Mouse (Mus musculus) right cerebral cortex, postnatal 14 days (tissue): ENCODE data around the gene Dand5.
A peak's percentile ranks its signal among the peaks of the same experiment; 100 is the strongest.

Experiments
- DNase-seq: peaks from one replicate; pipeline ENCODE4 v3.0.0; 2022

Dand5 gene

DNA sequence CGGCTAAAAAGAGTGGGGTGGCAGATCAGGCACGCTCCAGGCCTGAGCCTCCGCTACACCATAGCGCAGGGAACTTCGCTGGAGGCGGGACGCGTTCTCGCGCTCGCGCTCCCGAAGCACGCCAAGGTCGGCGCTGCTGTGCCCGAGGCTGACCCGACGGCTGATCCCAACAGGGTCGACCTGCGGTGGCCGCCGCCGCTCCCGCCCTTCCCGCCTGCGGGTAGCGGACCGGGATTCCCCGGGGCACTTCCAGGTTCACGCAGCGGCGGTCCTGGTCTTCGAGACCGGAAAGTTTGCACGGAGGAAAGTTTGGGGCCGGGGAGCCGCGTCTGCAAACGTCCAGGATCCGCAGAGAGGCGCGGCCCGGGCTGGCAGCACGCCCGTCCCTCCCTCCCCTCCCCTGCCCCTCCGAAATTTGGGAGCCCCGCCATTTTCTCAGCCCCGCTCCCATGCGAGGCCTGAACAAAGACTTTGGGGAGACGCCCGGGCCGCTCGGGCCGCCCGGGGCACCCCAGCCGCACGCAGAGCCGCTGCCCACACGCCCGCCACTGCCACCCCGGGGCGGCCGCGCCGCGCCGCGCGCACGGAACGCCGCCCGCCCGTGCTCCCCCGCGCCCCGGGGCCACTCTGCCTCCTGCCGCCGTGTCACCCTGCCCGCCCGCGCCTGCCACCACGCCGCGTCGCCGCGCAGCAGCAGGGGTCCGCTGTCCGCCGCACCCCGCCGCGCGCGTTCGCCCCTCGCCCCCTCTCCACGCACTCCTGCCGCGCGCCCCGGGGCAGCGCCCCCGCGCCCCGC, 23.3 kb downstream of the Dand5 start:
- DNase-seq, result peak; percentile 66

GRCm38 (mm10) chr8:84798446-84799135, 24.0 kb downstream of the Dand5 start:
- no peak for DNase-seq

DNA sequence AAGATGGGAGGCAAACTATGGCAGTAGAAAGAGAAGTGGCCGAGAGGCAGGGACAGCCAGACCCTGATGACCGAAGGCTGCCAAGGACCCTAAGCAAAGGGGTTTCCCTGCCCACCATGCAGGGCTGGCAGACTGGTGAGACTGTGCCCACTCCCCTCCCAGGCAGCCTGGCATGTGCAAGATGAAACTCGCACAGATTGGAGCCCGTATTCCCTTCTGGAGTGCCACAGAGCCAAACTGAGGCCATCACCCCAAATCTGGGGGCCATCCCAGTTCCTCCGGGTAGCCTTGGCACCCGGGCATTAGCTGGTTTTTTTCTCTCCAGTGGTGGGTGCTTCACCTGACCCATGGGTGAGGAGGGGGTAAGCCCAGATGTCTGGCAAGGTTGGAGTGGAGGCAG, 24.7 kb downstream of the Dand5 start:
- no peak for DNase-seq

DNA sequence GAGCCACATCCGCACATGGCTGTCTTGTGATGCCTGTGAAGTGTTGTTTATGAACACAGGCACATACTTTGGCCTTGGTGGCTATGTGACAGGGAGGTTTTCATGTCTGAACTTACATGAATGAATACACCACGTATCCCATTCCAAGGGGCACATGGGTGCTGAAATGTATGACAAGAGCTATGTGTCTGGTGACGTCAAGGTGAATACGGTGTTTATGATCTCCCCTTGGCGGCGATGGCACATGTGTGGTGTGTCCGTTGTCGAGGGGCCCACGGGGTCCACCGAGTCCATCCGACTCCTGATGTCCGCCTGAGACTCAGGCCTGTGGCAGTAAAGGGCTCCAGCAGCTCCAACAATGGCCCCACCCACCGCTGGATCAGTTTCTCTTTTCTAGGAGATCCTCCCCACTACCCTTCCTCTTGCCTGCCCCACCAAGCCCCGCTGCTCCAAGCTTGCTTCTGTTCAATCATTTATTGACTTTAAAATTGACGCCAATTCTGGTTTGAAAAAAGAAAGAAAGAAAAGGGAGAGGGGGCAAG, 25.3 kb downstream of the Dand5 start:
- DNase-seq, result no peak

DNA sequence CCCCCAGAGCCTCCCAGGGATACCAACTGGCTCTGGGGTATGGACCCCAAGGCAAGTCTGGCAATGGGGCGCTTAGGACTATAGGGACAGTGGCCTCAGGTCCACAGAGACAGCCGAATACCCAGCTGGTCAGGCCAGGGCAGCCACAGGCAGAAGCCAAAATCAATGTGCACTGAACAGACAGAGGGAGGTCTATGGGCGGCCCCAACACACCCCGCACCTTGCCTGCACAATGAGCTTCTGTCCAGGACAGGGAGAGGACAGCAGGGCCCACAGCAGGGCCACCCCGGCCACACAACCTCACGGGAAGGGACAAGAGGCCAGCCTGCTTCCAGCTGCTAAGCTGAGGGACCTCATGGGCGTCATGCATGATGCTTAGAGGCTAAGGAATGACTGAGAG, 28.1 kb downstream of the Dand5 start:
- no peak for DNase-seq

GRCm38 (mm10) chr8:84793791-84794485, 28.7 kb downstream of the Dand5 start:
- DNase-seq, result peak; percentile 64

- DNase-seq, result no peak
These were observed 29.5 kb downstream of the Dand5 start for GRCm38 (mm10) chr8:84793134-84793533.

DNA sequence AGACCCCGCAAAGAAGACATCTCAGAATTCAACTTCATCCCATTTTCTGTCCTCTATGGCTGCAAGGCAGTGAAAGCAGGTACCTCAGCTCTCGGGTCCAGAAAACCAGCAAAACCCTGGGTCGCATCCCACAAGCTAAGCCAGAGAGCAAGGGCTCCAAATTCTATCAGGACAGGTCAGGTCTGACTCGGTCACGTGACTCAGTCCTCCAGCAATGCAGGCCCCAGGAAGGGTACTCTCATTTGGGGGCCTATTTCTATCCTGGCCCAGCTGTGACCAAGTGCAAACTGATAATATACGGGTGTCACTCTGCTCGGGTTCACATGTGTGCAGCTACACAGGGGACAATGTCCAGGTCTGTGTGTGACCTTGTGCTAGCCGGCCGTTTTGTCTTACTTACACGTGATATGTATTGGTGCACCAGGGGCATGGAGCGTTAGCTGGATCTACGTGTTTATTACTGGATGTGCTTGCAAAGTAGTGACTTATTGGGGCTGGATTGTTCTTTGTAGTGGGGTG, 30.1 kb downstream of the Dand5 start:
- DNase-seq, result no peak

DNA sequence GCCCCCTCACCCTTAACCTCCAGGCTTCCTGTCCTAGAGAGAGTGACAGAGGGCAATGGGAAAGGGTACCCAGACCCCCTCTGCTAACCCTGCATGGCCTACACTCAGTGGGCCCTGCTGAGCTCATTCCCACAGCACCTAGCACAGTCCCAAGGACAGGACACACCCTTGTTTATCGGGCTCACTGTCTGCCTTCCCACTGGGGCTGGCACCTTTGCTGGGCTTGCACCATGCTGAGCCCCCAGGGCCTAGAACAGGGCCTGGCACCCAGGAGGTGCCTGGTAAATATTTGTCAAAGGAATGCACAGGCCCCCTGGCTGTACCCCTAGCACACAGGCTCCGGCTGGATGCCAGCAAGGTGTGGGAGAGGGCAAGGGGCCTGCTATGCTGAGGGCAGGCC, 32.1 kb downstream of the Dand5 start:
- no peak for DNase-seq

DNA sequence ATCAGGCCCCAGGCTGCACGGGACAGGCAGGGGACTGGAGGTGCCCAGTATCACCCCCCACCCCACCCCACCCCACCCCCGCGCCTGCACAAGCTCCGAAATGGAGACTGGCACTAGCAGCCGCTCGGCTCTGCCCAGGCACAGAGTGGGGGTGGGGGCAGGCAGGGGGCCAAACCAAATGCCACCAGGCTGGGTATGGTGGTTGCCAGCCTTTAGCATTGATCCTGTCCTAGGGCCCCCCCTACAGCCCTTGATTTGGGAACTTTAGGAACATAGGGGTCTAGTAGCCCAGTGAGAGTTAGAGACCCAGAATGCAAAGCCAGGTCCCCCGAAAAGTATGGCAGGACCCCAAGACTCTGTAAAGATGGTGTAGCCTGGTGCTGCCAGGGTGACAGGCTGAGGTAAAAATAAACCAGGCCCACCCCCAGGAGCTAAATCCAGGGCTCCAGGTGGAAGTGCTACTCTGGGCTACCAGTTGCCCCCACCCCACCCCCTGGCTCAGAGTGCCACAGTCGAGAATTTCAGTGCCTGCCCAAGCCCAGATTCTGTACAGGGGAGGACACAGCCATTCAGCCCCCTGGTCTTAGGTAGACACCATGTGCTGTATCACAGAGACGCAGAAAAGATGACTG, 32.7 kb downstream of the Dand5 start:
- no peak for DNase-seq

DNA sequence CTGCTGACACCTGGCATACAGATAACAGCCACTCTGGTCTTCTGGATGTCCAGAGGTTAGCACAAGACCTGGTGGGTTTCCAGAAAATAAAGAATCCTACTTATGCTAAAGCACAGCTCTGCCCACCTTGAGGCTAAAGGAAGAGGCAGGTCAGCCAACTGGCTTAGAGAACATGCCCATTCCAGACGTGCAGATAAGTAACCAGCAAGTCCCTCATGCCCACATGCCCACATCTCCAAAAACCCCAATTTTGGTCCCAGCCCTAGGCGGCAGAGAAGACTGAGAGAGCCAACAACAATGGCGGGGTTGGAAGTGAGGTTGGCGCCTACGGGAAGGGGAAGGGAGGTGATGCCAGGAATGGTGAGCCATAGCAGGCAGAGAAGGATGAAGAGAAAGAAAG, 33.3 kb downstream of the Dand5 start:
- no peak for DNase-seq

GRCm38 (mm10) chr8:84788896-84789295, 33.7 kb downstream of the Dand5 start:
- peak; percentile 68 for DNase-seq

DNA sequence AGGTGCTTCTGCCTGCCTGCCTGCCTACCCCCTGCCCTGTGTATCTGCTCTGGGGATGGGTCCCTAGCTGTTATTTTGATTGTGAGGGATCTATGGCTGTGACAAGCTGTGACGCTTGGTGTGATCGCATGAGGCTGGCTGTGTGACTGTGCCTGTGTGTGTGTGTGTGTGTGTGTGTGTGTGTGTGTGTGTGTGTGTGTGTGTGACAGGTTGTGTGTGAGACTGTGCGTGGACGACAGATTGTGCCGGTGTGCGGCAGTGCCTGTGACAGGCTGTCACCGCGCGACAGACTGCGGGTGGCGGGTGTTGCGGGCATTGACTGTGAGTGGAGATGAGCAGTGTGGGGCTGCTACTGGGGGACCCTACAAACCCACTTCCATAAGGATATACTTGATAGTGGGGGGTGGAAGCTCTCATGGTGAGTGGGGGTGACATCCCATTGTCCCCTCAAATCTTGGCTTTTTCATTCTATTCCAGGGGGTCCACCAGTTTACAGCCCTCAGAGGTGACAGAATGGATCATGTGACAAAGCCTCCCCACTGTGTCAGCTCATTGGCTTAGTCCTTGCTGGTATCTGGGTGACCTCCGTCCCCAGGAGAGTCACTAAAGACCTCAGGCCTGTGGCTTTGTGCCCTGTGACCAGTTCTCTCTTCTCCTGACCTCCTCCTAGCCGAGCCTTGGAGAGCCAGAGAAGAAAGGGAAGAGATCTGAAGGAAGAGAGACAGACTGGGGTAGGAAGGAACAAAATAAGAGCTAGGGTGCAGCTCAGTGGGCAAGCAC, 34.9 kb downstream of the Dand5 start:
- DNase-seq, result peak; percentile 59

- no peak for DNase-seq
These were observed 35.7 kb downstream of the Dand5 start for GRCm38 (mm10) chr8:84786801-84787467.

GRCm38 (mm10) chr8:84785756-84786677, 36.6 kb downstream of the Dand5 start:
- no peak for DNase-seq

DNA sequence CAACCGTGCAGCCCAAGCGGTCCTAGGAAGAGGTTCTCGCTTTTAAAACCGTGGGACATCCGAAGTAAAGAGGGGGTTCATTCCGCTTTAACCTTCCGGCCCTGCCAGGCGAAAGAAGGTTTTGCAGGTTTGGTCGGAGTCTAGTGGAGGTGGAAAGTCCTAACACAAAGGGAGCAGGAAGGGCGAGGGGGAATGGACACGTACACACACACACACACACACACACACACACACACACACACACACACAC, 37.2 kb downstream of the Dand5 start:
- no peak for DNase-seq

DNA sequence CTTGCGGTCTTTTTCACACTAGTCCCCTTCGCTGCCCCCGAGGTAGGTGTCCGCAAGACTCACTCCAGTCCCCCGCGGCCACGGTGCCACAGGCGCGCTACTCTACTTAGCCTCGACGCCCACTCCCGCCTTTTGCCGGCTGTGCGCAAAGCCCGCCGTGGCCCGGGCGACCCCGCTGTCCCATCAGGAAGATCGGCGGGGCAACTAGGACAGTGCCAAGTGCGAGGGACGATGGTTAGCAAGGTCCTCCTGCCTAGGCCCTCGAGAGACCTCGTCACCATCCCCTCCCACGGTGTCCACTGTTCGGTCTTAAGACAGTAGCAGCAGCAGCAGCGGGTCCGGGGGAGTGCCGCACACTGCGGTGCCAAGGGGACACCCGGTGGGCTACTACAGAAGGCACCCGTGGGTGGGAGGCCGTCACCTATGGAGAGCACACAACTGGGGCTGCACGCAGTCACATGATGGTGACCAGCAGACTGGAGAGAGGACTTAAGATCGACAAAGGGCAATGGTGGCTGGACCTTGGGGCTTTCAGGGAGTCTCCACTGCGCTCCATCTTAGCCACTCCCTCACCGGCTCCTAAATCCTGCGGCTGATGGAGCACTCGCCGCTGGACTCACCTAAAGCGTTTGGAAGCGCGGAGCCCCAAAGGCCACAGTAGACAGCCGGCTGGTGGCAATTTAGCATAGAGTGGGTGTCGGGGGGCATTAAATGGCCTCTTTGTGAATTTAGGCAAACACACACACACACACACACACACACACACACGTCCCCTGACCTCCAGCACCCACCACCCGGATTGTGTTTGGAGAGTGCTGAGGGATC, 37.7 kb downstream of the Dand5 start:
- DNase-seq, result no peak

- DNase-seq, result no peak
These were observed 38.6 kb downstream of the Dand5 start for GRCm38 (mm10) chr8:84783919-84784581.
